Mouse (Mus musculus) heart, postnatal 4 days (tissue): Measurements from ENCODE around the gene Krt18. TPM values are rescaled to one million over a fixed set of nuclear protein-coding genes. Genes with fewer than 3 reads are reported as not detected.

ENCODE experiments used
- DNase-seq: peaks from one replicate; pipeline ENCODE4 v3.0.0; 2021
- total RNA-seq, 2 experiments: library from RNA; stranded (reverse); gene quantifications; 2 replicates each; pipeline ENCODE4 v1.2.3; 2021

Gene Krt18
- total RNA-seq, 2 experiments from 2014 or later = 14.9 to 15.4 TPM

DNA sequence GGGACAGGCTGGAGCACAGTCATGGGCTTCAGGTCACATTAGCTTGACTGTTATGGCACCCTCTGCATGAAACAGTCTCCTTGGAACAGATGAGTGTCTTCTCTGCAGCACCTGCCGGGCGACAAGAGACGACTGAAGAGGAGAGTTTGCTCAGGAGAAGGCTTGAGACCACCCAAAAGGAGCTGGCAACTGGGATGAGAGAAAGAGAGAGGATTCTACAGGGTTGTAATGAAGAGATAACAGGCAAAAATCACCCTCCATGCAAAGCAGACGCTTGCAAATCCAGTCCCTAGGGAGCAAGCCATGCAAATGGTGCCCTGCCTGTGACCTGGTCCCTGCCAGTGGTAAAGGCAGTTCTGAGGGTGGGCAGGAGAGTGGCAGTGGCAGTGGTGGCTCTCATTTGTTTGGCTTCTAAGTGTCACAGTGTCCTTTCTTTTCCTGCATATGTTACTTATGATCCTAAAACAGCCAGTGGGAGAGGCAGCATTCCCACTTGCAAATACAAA is 15.7 kb upstream of the Krt18 start:
- DNase-seq = no peak

- no peak for DNase-seq
Measured at GRCm38 (mm10) chr15:102013651-102014050, 14.3 kb upstream of the Krt18 start.

- DNase-seq = no peak
Measured at GRCm38 (mm10) chr15:102014848-102015247, 13.1 kb upstream of the Krt18 start.

DNA sequence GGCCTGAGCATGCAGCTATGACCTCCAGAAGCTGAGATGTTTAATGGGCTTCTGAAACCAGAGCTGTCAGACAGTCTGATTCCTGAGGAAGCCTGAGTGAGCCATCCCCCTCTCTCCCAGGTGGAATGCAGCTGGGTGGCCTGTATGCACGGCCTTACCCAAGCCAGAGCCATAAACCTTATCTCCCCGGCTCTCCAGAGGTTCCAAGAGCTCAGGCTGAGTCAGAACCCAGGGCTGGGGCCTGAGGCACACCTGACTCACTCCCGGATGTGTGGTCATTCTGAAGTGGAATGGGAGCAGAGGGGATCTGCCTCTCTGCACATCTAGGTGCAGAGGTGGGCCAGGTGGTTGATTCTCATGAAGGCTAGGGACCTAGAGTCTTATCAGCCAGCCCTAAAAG is 11.9 kb upstream of the Krt18 start:
- DNase-seq = peak; percentile 25

DNA sequence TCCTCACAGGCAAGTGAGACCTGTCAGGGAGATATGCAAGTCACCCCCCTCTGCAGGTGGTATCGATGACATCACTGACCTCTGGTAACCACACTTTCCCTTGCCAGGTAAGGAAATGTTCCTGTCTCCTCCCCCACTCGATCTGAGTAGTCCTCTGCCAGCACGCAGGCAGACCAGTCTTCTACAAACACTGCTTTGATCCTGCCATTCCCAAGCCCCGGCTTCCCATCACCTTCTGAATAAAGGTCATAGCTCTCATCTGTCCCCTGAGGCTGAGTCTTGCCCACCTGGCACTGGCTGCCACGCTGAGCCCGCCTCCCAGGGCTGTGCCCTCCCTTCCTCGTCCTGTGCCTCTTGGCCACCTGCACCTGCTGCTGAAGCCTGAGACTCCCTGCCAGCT is 11.2 kb upstream of the Krt18 start:
- no peak for DNase-seq

- no peak for DNase-seq
Measured at GRCm38 (mm10) chr15:102017918-102018463, 10.0 kb upstream of the Krt18 start.

DNA sequence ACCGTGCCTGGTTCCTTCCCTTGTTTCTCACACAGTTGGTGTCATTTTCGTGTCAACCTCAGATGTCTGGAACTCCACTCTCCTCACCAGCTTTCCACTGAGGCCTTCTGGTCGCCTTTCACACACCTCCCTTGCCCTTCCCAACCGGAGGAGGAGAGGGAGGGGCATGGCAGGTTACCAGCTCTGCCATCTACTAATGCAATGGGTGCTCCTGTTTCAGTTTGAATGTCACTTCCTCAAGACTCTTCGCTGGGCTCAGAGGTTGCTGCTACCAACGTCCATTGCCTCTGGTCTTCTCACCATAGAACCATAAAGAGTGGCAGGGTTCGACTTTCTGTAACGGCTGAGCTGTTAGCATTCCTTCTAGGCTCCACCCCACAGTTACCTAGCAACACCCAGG is 5.5 kb upstream of the Krt18 start:
- no peak for DNase-seq

- DNase-seq = no peak
Measured at GRCm38 (mm10) chr15:102023888-102024287, 4.1 kb upstream of the Krt18 start.

- DNase-seq = peak; percentile 42
Measured at GRCm38 (mm10) chr15:102025136-102025872, 2.7 kb upstream of the Krt18 start.

DNA sequence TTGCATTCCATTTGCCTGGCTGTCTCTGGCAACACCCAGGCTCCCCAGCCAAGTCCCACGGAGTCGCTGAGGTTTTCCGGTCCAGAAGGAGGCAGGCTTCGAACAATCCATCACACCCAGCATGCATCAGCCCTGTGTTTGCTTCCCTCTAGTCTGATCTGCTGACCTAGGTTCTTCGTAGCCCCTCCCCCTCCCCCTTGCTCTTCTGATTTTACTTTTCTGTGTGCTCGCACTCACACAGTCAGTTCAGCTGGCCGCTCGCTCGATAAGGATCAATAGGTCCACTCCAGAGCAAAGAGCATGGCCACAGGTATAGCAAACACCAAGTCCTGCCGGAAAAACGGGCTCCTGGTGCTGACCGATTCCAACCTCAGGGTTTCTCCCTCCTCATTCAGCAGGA is 1.6 kb upstream of the Krt18 start:
- DNase-seq = no peak

DNA sequence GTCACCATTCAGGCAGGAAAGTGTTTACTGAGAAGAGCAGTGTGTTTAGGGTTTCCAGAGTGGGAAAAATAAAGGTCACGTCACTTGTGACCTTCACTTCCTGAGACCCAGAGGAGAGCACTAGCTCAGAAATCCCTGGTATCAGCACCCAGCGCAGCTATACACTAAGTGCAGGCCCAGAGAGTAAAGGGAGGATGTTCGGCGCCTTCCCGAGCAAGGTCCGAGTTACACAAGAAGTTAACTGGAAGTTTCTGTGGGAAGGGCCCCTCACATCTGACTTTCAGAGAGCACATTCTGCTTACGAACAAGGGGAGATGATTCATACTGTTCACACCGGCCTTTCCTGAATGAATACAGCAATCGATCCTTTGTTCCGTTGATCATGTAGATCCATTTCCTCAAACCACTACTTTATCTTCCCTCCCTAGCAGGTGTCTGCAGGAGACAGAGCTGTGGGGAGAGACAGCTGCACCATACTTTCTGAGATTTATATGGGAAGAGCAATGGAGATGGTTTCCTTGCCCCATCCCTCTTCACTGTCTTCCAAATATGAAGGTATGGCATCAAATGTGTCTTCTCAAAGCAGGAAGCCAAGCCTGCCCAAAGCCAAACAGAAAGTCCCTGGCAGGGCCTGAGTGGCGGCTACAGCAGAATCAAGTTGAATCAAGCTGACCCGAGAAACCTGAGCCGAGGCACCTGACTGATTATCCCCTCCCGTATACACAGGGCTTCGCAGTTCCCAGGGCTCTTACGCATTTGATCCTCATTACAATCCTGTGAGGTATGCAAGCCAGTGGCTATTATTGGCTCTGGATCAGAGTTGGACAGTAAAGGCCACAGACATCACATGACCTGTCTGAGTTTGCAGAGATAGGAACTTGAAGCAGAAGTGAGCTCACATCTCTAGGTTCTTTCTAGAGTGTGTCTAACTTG is 6.4 kb downstream of the Krt18 start:
- peak; percentile 30 for DNase-seq

DNA sequence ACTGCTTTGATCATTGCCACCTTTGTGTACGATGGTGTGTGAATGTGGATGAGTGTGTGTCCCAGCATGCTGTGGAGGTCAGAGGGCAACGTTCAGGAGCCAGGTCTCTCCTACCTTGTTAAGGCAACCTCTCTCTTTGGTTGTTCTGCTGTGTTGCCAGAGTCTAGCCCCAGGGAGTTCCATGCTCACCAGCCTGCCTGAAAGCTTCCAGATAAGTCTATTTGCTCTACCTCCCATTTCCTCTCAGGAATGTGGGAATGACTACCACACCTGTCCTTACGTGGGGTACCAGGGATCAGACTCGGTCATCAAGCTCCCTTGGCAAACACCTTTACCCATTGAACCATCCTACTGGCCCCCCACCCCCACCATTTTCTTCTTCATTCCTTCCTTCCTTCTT is 12.3 kb downstream of the Krt18 start:
- no peak for DNase-seq

- DNase-seq = no peak
Measured at GRCm38 (mm10) chr15:102041951-102042350, 14.0 kb downstream of the Krt18 start.

DNA sequence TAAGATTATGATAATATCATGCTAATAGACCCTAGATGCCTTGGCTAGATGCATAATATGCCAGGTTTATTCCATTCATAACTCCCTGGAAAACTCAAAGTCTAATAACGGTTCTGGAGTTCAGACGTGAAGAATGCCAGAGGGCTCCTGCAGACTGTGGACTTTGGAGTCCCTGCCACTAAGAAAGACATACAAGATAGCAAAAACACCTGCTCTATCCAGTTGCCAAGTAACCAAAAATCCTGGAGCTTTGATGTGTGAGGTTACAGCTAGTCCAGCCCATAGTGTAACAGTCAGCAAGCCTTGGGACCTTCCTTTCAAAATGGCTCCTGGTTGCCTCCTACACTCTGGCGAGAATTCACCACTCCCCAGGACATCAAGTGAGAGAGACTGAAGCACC is 16.8 kb downstream of the Krt18 start:
- no peak for DNase-seq

DNA sequence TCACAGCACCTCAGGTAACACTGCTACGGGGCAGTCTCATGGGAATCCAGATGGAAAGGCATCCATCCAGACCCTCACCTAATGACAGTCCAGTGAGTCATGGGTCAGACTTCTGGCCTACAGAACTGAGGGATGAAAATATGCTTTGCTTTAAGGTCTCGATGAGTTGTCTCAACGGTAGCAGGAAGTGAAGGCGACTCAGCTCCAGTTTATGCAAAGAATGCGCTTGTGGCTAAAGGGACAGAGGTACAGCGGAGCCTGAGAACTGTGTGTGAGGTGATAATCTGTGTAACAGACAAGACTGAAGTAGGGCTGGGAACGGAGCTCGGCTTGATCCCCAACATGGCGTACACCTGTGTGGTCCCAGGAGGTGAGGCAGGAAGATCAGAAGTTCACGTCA is 17.7 kb downstream of the Krt18 start:
- no peak for DNase-seq

GRCm38 (mm10) chr15:102048006-102048405 is 20.0 kb downstream of the Krt18 start:
- no peak for DNase-seq

GRCm38 (mm10) chr15:102049871-102050270 is 21.9 kb downstream of the Krt18 start:
- no peak for DNase-seq

- DNase-seq = peak; percentile 68
Measured at GRCm38 (mm10) chr15:102051920-102052683, 24.1 kb downstream of the Krt18 start.

- DNase-seq = peak; percentile 31
Measured at GRCm38 (mm10) chr15:102056495-102057174, 28.7 kb downstream of the Krt18 start.

DNA sequence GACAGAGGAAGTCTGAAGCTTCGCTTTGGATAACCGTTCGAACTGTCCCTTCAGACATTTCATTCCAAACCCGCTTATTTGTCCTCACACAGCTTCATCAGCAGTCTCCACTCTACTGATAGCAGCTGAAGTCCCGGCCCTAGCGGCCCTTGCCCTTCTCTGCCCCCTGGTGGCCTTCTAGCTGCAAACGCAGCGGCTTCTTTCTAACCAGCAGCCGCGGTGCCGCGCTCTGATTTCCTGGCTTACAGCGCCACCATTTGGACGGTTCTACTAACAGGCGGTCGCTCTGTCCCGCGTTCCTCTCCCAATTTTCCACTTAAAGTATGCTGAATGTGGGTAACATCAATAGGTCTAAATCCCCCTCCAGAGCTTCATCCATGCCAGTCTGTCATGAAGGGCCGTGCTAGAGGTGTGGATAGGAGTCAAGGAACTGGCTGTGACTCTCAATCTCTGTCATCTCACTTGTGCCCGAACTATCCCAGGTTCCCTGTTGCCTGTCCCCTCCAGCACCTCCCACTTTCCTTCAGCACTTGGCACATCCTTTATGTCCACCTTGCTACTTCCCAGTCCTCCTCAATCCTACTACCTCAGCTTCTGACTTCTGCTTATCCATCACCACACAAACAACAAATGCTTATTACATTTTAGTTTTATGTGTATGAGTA is 37.8 kb downstream of the Krt18 start:
- DNase-seq = peak; percentile 97
